Mouse (Mus musculus): Measurements from ENCODE around the gene Zfp653. TPM values are rescaled to one million over a fixed set of nuclear protein-coding genes. Genes with fewer than 3 reads are reported as not detected.

Zfp653 gene
- polyA plus RNA-seq, 1 experiment, result 52.0 TPM

DNA sequence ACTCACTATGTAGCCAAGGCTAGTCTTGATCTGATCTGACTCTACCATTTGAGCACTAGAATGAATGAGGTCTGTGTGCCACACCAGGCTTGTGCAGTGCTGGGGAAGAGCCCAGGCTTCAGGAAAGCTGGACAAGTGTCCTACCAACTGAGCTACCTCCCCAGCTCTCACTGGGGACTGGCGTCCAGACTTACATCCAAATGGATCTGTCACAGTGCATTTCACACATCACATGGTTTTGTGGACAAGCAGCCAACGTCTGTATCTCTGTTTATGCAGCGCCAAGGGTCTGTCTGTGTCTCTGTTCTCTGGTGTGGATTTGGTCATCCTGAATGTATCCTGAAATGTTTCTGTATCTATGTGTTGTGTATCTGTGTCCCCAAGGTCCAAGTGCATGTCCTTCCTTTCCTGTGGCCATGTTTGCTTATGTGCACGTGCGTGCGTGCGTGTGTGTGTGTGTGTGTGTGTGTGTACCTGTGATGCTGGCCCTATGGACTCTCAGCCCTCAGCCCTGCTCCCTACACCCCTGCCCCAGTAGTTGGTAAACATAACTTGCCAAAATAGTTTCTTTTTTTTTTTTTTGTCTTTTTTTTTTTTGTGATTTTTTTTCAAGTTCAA, 53.9 kb downstream of the Zfp653 start:
- TF ChIP-seq POLR2A (IDR thresholded peaks at IDR 0.05; ENCODE audit: control insufficient read depth, extremely low read depth, insufficient read depth, low read length, poor library complexity) (no peak), CTCF (IDR thresholded peaks at IDR 0.05; ENCODE audit: borderline replicate concordance, control insufficient read depth, extremely low read depth, insufficient read depth, low read length, poor library complexity) (no peak)
- H3K27me3 ChIP-seq (ENCODE audit: control insufficient read depth, insufficient read depth, low read length), result no peaks in the 10 kb centered on the region
- H3K27ac ChIP-seq (ENCODE audit: control insufficient read depth, insufficient read depth, low read length), result no peak overlapping the region
- DNase-seq, result no peak
- H3K4me1 ChIP-seq (replicated peaks; ENCODE audit: control insufficient read depth, insufficient read depth, low read length), result peaks cover 36% of the 10 kb centered on the region
- 92% methylated on average over 7 of the region's 7 CpGs for WGBS
- H3K36me3 ChIP-seq (ENCODE audit: control insufficient read depth, insufficient read depth, low read length), result peaks cover 15% of the 10 kb centered on the region; the same call in 1 of the 2 replicates
- H3K4me3 ChIP-seq (ENCODE audit: control insufficient read depth, insufficient read depth, low read length), result no peak overlapping the region

- H3K27ac ChIP-seq (ENCODE audit: control insufficient read depth, insufficient read depth, low read length), result no peak overlapping the region
These were observed 54.9 kb downstream of the Zfp653 start for GRCm38 (mm10) chr9:22016245-22016644.

DNA sequence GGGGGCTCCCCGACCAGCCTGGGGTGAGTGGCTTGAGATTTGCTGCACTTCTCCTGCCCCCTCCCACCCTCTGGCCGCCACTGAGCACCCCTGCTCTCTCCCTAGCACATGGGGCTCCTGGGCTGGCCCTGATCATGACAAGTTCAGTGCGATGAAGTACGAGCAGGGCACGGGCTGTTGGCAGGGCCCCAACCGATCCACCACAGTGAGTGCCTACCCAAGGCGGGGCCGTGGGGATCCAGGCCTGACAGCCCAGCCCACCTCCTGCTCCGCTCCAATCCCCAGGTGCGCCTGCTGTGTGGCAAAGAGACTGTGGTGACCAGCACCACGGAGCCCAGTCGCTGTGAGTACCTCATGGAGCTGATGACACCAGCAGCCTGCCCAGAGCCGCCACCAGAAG, 58.4 kb downstream of the Zfp653 start:
- TF ChIP-seq POLR2A (IDR thresholded peaks at IDR 0.05; ENCODE audit: control insufficient read depth, extremely low read depth, insufficient read depth, low read length, poor library complexity) (no peak), CTCF (IDR thresholded peaks at IDR 0.05; ENCODE audit: borderline replicate concordance, control insufficient read depth, extremely low read depth, insufficient read depth, low read length, poor library complexity) (no peak)
- no peak overlapping the region for H3K4me3 ChIP-seq (ENCODE audit: control insufficient read depth, insufficient read depth, low read length)
- DNase-seq, result no peak
- H3K4me1 ChIP-seq (replicated peaks; ENCODE audit: control insufficient read depth, insufficient read depth, low read length), result peaks cover 45% of the 10 kb centered on the region
- H3K27me3 ChIP-seq (ENCODE audit: control insufficient read depth, insufficient read depth, low read length), result no peaks in the 10 kb centered on the region
- WGBS, result 98% methylated on average over 13 of the region's 13 CpGs
- no peak overlapping the region for H3K27ac ChIP-seq (ENCODE audit: control insufficient read depth, insufficient read depth, low read length)
- H3K36me3 ChIP-seq (ENCODE audit: control insufficient read depth, insufficient read depth, low read length), result peaks cover 51% of the 10 kb centered on the region

More at GRCm38 (mm10) chr9:22016245-22016644, 54.9 kb downstream of the Zfp653 start:
- peaks cover 21% of the 10 kb centered on the region; the same call in 1 of the 2 replicates for H3K36me3 ChIP-seq (ENCODE audit: control insufficient read depth, insufficient read depth, low read length)
- H3K27me3 ChIP-seq (ENCODE audit: control insufficient read depth, insufficient read depth, low read length), result no peaks in the 10 kb centered on the region
- H3K4me1 ChIP-seq (replicated peaks; ENCODE audit: control insufficient read depth, insufficient read depth, low read length), result peaks cover 45% of the 10 kb centered on the region
- 61% methylated on average over 10 of the region's 10 CpGs for WGBS
- DNase-seq, result no peak
- H3K4me3 ChIP-seq (ENCODE audit: control insufficient read depth, insufficient read depth, low read length), result no peak overlapping the region
- no peak for TF ChIP-seq POLR2A (IDR thresholded peaks at IDR 0.05; ENCODE audit: control insufficient read depth, extremely low read depth, insufficient read depth, low read length, poor library complexity)
- no peak for TF ChIP-seq CTCF (IDR thresholded peaks at IDR 0.05; ENCODE audit: borderline replicate concordance, control insufficient read depth, extremely low read depth, insufficient read depth, low read length, poor library complexity)

GRCm38 (mm10) chr9:22011055-22011454, 60.1 kb downstream of the Zfp653 start:
- 27% methylated on average over 5 of the region's 5 CpGs for WGBS
- Histone ChIP-seq H3K27ac (ENCODE audit: control insufficient read depth, insufficient read depth, low read length) (no peak overlapping the region), H3K4me1 (replicated peaks; ENCODE audit: control insufficient read depth, insufficient read depth, low read length) (peaks cover 30% of the 10 kb centered on the region), H3K36me3 (ENCODE audit: control insufficient read depth, insufficient read depth, low read length) (peaks cover 59% of the 10 kb centered on the region), H3K4me3 (ENCODE audit: control insufficient read depth, insufficient read depth, low read length) (no peak overlapping the region), H3K27me3 (ENCODE audit: control insufficient read depth, insufficient read depth, low read length) (no peaks in the 10 kb centered on the region)
- DNase-seq, result no peak
- no peak for TF ChIP-seq POLR2A (IDR thresholded peaks at IDR 0.05; ENCODE audit: control insufficient read depth, extremely low read depth, insufficient read depth, low read length, poor library complexity)
- TF ChIP-seq CTCF (IDR thresholded peaks at IDR 0.05; ENCODE audit: borderline replicate concordance, control insufficient read depth, extremely low read depth, insufficient read depth, low read length, poor library complexity), result no peak

Other genes with a start within 250 kb of the Zfp653 start
- 4.7 and 6.5 TPM in 2 replicates for gene Angptl8, start 235.9 kb downstream of the Zfp653 start, polyA plus RNA-seq (2012; rRNA removed)
- gene Dock6, start 218.7 kb downstream of the Zfp653 start, polyA plus RNA-seq (2012; rRNA removed), result 27.7 and 30.8 TPM in 2 replicates
- 34.9 and 40.3 TPM in 2 replicates for gene Rab3d, start 153.2 kb downstream of the Zfp653 start, polyA plus RNA-seq (2012; rRNA removed)
- 1.3 and 1.9 TPM in 2 replicates for gene Ccdc159, start 143.9 kb downstream of the Zfp653 start, polyA plus RNA-seq (2012; rRNA removed)
- 40.0 and 47.7 TPM in 2 replicates for gene Tmem205, start 143.8 kb downstream of the Zfp653 start, polyA plus RNA-seq (2012; rRNA removed)
- 3.8 and 5.5 TPM in 2 replicates for gene Plppr2, start 134.3 kb downstream of the Zfp653 start, polyA plus RNA-seq (2012; rRNA removed)
- 6.7 and 7.6 TPM in 2 replicates for gene Swsap1, start 115.6 kb downstream of the Zfp653 start, polyA plus RNA-seq (2012; rRNA removed)
- gene Epor, start 107.9 kb downstream of the Zfp653 start, polyA plus RNA-seq (2012; rRNA removed), result 3.8 and 4.9 TPM in 2 replicates
- gene Rgl3, start 81.9 kb downstream of the Zfp653 start, polyA plus RNA-seq (2012; rRNA removed), result 7.8 and 9.5 TPM in 2 replicates
- gene Ccdc151, start 68.7 kb downstream of the Zfp653 start, polyA plus RNA-seq (2012; rRNA removed), result 0.11 and 0.18 TPM in 2 replicates
- 109 and 119 TPM in 2 replicates for gene Prkcsh, start 68.6 kb downstream of the Zfp653 start, polyA plus RNA-seq (2012; rRNA removed)
- gene Elavl3, start 19.4 kb downstream of the Zfp653 start, polyA plus RNA-seq (2012; rRNA removed), result 0.35 and 0.43 TPM in 2 replicates
- not detected in 2 replicates for gene Gm49318, start 117 bp downstream of the Zfp653 start, polyA plus RNA-seq (2012; rRNA removed)
- gene Ecsit, start 14.1 kb upstream of the Zfp653 start, polyA plus RNA-seq (2012; rRNA removed), result 58.1 and 62.2 TPM in 2 replicates
- 4.3 and 5.0 TPM in 2 replicates for gene Cnn1, start 27.8 kb upstream of the Zfp653 start, polyA plus RNA-seq (2012; rRNA removed)
- gene Elof1, start 45.8 kb upstream of the Zfp653 start, polyA plus RNA-seq (2012; rRNA removed), result 187 and 205 TPM in 2 replicates
- gene Acp5, start 64.3 kb upstream of the Zfp653 start, polyA plus RNA-seq (2012; rRNA removed), result 248 and 304 TPM in 2 replicates
- gene Pigyl, start 85.5 kb upstream of the Zfp653 start, polyA plus RNA-seq (2012; rRNA removed), result 64.7 and 83.0 TPM in 2 replicates
- gene Zfp872, start 116.7 kb upstream of the Zfp653 start, polyA plus RNA-seq (2012; rRNA removed), result 0.04 and 0.05 TPM in 2 replicates
- 20.8 and 23.0 TPM in 2 replicates for gene Zfp809, start 154.3 kb upstream of the Zfp653 start, polyA plus RNA-seq (2012; rRNA removed)
- gene Zfp599, start 188.5 kb upstream of the Zfp653 start, polyA plus RNA-seq (2012; rRNA removed), result 0.62 and 0.88 TPM in 2 replicates
- 10.9 and 11.5 TPM in 2 replicates for gene Zfp810, start 236.3 kb upstream of the Zfp653 start, polyA plus RNA-seq (2012; rRNA removed)

All from thymus, adult 2 months (tissue).